Mouse (Mus musculus) gastrocnemius, adult 18-20 months (tissue): ENCODE data around the gene Lhfp. TPM values are rescaled to one million over a fixed set of nuclear protein-coding genes. Genes with fewer than 3 reads are reported as not detected.
A peak's percentile ranks its signal among the peaks of the same experiment; 100 is the strongest.

Experiments used
- DNase-seq: peaks from one replicate; pipeline ENCODE4 v3.0.0; 2021; ENCODE audit warnings: low spot score
- long read RNA-seq, 2 experiments: library from polyadenylated mRNA; stranded (forward); transcript quantifications; one replicate each; pipeline ENCODE4 v2.0.0; 2021
- total RNA-seq, 2 experiments: library from RNA; stranded (reverse); gene quantifications; 2 replicates each; pipeline ENCODE4 v1.2.3; 2021

Gene Lhfp
- 10 to 100 TPM in 1 of 2 experiments, 1 to 10 TPM in 1; 7.7 to 10.6 TPM for total RNA-seq
- long read RNA-seq, experiment 1, transcript Lhfp-201 (4 exons, 2,108 nt) = major isoform, 21 of 24 reads
- long read RNA-seq, experiment 1, partial matches to known transcripts = 3 of 24 reads
- long read RNA-seq, experiment 1, other reads (novel, unspliced or antisense) = 0 of 24 reads
- long read RNA-seq, experiment 2, transcript Lhfp-201 (4 exons, 2,108 nt) = major isoform, 15 of 16 reads
- long read RNA-seq, experiment 2, partial matches to known transcripts = 1 of 16 reads
- long read RNA-seq, experiment 2, other reads (novel, unspliced or antisense) = 0 of 16 reads

DNA sequence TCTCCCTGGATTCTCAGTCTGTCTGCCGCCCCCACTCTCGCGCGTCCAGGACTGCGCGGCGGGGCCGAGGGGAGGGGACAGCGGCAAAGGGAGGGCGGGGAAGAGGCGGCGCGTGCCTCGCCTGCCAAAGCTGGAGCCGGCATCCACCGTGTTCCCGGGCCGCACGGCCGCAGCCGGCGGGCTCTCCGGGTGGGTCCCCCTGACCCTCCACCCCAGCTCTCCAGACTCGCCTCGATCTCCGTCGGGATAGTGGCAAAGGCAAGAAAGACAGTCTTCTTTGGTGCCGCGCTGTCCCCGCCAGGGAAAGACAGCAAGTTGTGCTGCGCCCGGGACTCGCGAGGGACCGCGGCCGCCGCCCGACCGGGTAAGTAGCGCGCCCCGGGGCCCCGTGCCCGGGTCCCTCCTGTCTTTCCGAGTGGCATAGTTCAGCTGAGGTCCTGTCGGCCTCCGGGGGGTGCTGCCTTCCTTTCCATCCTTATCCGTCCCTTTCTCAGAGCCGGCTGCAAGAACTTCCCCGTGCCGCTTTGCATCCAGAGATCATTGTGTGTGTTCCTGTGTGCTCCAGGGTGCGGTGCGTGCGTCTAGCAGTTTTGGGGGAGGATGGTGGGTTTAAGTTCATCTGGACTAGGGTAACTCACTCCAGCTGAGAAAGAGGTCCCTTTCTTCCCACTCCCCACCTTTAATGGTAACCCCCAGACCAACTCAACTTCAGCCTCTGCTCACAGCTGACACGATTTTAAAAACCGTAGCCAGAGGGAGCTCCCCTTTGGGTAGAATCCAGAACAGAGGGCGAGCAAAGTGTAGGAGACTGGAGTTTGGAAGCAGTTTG is at the start of gene Lhfp:
Gene Lhfp (plus strand): TSS at position 118 of the 829 bp plus-strand sequence.
- DNase-seq = peak; percentile 68

DNA sequence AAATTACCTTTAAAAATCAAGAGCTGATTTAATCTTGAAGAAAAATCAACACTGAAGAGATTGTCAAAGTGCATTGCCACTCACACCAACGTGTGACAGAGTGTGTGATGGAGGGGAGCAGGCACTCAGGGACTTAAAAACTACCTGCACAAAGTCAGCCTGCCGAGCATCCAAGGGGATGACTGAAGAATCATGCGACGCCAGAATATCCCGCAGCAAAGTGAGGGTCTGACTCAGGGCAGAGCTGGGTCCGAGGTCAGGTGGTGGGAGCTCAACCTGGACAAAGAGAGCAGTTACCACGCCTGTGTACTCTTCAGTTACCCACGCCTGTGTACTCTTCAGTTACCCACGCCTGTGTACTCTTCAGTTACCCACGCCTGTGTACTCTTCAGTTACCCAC is 48.0 kb upstream of the Lhfp start:
- DNase-seq = no peak

DNA sequence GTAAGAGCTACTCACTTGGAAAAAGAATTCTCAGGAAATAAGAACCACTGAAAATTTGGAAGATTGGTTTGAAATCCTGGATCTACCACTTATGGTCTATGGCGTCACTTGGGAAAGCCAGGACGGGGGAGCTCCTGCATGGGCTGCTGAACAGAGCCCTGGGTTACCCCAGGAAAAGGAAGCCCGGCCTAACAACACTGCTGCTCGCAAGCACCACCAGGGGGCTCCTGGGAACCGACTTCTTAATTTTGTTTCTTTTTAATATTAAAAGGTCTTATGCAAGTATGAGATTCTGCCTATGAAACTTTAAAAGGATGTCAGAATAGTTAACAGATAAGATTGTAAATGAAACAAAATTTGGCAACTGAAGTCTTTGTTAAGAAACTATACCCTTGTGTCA is 46.7 kb upstream of the Lhfp start:
- no peak for DNase-seq

DNA sequence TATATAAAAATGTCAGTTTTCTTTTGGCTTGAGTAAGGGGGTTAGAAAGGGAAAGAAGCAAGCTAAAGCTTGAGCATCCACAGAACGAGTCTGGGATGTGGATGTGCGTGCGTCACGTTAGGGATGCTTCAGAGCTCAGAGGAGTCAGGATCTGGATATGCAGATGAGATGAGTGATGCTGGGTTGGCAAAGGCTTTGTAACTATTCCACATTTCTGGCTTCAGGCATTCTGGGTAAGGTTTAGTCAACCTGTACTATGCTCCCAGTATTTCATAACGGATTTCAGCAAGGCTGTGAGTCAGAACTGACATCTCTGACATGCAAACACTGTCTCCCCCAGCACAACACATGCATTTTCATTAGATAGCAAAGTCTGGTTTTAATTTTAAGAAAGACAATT is 44.7 kb upstream of the Lhfp start:
- DNase-seq = no peak

DNA sequence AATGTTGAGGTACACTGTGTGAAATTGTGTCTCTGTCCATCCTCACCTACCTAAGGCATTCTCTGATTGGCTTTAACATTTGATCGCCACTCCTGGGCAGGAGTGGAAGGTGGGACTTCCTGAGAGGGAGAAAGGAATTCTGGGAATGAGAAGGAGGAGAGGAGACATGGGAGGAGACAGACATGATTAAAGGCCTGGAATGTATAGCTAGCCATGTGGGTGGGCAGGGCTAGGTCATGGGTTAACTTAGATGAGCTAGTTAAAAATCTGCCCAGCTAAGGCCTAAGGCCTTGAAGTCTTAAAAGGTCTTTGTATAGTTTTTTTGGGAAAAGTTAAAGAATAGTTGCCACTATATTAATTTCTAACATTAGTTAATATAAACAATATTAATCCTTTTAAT is 43.9 kb upstream of the Lhfp start:
- no peak for DNase-seq

DNA sequence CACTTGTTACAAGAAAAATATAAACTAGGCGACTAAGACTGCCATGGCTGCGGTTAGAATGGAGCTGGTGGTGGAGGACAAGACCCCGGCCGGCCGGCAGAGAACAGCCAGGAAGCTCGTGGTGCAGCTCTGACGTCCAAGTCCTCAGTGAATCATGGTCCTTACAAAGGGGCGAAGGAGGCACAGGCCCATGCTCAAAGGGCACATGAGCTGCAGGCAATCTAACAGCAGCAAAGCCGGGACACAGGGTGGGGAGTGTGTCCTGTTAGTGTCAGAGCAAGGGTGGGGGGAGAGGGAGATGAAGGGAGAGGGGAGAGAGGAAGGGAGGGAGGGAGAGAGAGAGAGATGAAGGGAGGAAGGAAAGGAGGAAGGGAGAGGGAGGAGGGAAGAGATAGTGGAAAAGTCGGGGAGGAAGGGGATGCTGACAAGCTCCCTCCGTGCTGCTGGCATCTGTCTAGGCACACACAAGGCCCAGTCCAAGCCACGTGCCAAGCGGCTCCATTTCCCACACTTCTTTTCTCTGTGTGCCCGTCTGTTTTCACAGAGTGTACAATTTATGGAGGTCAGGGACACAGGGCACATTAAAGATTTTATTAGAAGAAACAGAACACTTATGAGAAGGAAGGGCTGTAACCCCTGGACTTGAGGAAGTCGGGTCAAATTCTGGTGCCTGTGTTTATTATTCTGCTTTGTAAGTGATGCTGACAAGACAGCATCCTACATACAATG is 42.1 kb upstream of the Lhfp start:
- no peak for DNase-seq

DNA sequence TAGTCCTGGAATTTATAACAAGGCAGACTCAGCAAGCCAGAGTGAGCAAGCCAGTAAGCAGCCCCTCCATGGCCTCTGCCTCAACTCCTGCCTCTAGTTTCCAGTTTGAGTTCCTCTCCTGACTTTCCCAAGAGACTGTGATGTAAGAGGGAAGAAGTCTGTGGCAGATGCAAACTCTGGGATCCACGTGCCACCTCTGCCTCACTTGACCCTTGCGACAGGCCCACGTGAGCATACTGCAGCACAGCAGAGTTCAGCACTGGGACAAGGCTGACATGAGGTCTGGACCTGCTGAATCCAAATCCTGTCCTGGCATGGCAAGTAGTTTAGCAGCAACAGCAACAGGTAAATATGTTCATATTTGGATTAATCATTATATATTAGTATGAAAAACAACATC is 41.3 kb upstream of the Lhfp start:
- DNase-seq = no peak

DNA sequence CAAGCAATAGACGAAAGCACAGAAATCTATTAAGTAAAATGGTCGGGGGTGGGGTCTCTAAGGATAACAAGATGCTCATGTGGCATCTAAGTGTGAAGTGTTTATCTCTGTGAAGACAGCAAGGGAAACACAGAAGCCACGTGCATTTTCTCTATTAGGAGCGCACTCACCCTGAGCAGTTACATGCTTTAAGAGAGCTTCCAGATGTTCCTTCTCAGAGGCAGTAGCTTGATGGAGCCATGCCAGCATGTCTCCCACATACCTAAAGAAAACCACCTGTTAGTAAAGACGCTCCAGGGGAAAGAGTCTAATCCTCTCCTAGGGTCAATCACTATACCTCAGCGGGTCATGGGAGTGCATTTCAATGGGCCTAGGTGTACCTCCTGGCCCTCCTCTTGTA is 39.3 kb upstream of the Lhfp start:
- no peak for DNase-seq

DNA sequence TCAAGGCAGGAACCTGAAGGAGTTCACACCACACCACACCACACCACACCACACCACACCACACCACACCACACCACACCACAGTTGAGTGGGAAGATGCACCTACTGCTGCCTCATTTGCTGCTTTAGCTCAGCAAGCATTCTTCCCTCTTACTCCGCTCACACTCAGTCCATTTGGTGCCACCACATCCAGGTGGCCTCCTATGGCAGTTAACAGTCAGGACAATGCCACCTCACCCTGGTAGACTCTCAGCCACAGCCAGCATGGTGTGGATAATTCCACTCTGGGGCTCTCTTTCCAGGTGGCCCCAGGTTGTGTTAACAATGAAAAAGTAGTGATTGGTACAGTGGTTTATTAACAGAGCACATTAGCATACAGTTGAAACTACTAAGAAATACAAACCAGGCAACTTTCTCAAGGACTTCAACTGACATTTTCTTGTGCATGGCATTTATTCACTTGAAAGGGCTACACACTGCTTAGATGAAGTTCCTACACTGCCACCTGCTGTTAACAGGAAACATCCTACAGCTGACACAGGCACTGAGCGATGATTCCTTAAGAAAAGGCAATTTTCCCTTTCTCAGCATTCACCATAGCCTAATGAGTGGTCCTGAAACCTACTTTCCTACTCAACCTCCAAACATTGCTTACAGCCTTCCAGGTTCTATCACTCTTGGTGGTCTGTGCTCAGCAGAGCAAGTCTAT is 36.8 kb upstream of the Lhfp start:
- DNase-seq = no peak

DNA sequence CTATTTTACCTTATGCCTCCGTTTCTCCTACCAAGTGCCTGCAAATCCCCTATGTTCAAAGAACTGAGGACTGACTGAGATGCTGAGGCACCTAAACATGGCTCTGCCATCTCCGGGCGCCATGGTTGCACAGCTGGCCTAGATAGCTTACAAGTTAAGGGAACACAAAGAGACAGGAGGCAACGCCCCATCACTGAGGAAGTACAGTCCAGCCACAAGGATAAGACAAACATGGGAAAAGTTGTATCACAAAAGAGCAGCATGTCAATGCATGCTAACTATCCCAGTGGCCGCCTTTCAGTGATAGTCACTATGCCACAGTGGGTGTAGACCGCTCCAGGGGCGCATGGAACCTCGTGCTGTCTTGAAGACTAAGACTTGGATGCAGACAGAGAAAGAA is 33.9 kb upstream of the Lhfp start:
- no peak for DNase-seq

DNA sequence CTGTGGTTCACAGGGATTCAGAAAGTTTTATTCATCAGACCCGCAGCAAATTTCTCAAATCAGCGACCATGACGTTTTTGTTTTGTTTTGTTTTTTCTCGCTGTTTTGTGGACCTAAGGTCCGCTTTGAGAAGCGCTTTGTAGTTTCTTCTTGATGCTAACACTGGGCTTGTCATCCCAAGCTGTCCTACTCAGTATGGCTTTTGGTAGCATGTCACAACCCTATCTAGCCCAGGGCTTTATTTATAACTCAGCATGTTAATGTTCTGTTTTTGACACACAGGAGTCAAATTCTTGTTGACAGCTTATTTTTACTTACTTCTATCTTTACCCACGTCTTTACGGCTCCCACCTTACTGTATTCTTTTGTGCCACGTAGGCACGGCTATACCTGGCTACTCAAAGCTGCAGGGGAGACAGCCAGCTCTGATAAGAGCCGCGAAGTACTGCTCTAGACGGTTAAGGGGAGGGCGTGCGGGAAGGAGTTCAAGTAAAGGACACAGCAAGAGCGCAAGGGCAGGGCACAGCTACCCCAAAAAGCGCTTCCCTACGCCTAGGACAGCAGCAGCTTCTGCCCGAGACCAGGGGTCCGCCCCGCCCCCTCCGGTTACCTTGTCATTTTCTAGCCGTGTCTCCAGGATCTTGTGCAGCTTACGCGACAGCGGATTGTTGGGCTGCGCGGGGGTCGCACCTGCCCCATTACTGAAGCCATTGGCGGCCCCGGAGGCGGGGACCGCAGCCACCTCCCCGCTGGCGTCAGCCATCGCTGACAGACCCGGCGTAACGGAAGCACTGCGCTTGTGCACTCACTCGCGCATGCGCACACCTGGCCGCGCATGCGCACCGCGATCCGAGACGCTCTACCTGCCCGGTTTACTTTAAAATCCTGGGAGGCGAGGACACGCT is 24.6 kb upstream of the Lhfp start, which contains the start of gene Cog6:
Gene Cog6 (minus strand): TSS at position 802 of the 905 bp plus-strand sequence.
- peak; percentile 68 for DNase-seq

DNA sequence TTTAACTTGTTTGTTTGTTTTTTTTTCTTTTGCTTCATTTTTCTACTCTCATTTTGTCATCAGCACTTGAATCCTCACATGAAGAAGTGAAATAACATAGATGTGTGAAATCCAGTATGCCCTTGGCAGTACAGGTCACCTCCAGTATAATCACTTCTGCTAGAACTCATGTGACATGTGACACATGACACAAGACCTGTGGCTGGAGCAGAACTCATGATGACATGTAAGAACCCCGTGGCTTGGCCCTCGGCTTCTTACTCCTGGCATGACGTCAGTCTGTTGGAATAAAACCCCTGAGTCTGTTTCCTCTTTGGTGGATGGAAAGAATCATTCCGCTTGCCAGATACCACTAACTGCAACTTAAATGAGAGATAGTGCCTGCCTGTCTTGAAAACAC is 14.0 kb upstream of the Lhfp start:
- DNase-seq = no peak

DNA sequence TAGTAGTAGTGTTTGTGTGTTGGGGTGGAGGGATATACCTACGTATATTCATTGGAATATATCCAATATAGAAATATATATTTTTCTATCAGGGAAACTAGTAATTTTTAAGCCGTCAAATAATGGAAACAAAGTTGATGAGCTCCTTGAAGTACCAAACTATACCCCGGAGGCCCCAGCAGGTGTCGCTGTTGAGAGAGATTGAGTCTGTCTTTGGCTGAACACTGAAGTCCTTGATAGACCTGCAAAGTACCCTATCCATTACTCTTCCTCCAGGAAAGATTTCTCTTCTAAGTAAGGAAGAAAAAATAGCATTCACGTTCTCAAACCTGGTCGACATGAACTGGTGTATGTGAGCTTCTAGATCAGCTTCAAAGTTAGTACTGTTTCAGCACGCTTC is 12.3 kb upstream of the Lhfp start:
- peak; percentile 66 for DNase-seq

DNA sequence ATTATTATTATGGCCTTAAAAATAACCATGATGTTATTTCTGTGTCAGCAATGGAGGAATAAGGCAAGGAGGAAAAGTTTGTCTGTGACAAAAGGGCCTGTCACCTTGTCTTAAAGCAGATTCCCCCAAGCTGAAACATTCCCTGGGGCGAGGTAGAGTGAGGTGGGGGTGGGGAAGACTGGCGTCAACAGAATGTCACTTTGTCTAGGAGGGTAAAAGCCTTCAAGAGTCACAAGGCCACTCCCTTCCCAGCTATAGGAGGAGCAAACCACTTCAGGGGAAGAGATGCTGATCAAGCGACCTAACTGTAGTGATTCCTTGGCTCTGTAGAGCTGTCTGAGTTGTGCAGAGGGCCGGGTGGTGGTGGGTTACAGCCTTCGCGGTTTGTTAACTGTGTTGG is 9.7 kb upstream of the Lhfp start:
- no peak for DNase-seq

DNA sequence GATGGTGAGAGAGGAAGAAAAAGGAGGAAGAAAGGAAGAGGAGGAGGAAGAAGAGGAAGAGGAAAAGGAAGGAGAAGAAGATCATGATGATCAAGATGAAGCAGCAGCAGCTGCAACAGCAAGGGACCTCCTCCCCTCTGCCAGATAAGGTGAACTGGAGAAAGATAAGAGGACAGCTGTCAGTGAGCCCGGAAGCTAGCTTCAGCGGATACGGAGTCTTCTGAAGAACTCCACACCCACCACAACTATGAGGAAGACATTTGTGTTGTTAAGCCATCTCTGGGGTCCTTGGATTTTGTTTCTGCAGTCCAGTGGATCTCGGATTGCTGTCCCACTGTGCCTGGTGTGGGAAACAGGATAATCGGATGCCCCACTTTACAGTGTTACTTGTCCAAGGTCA is 8.9 kb upstream of the Lhfp start:
- DNase-seq = no peak

DNA sequence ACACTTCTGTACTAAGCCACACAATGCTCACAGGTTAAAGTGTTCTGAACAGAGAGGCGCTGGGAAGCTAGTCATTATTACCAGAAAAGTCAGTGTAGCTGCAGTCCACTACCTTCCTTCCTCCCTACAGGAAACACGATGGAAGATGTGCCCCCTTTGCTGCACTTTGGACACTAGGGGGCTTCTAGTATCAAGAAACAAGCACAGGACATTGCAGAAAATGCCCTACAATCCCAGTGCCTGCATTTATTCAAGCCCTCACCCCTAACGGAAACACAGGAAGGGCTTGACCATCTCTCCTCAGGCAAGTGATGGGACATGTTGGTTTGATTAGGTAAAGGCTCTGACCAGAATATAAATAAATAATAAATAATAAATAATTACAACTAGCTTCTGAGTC is 7.9 kb upstream of the Lhfp start:
- no peak for DNase-seq

DNA sequence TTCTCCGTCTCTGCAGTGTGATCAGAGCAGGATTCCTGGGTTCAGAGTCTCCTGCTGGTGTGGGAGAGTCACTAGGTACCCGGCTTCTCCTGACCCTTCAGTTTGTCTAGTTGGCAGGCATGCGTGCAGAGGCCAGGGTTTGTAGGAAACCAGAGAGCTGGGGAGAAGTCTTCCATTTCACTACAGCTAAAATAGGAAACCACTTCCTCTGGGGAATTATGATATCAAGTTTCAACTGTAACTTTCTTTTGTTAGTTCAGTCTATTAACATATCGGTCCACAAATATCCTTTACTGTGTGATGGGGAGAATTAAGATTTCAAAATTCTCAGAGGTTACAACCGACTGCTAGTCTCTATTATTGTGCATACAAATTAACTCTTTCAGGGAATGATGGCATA is 5.3 kb upstream of the Lhfp start:
- DNase-seq = no peak

DNA sequence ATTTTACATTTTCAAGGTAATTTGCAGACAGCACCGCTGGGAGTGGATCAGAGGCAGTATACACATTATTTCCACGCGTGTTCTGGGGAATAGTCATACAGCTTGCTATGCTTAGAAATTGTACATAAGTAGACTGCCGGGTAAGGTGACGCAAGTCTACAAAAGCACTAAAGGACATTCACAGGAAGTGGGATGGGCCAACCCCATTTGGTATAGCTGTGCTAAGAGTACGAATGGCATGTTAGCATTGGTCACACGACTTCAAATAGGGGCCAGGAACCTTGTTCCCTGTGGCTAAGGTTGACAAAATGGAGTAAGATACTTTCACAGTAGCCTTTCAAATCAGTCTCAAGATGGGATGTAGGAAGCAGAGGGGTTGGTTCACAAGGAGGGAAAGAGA is 4.4 kb upstream of the Lhfp start:
- no peak for DNase-seq

DNA sequence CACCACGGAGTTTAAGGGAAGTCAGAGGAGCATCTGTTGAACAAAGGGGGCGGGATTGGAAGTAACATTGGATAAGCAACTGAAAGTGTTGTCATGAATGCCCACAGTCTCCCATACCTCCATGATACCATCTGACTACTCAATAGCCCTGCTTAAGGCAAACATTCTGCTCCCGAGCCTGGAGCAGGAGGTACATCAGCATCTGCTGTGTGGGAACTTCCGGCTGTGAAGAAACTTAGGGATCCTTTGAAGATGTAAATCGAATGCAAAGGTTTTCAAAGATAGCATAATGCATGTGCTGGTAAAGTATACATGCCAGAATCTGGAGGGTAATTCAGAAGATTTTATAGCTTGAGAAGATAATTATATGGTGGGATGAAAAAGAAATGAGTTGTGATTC is 2.4 kb upstream of the Lhfp start:
- DNase-seq = no peak

DNA sequence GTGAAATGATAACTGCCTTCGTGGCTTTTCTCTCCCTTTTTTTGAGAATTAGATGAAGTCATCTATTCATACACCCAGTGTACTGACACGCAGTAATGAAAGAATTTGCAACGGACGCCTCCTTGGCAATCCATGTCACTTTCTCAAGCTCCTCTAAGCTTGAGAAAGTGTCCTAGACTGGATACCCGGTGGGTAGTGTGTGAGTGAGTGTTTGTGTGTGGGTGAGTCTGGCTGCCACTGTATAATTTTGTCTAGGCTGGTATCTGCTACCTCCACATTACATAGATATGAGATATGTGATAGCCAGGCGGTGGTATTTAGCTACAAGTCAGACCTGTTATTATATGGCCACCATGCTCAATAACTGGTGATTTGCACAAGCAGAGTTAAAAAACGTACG is 1.6 kb upstream of the Lhfp start:
- no peak for DNase-seq
